Mouse (Mus musculus) spleen, postnatal 36 days (tissue): ENCODE data around the gene Spaar.

Experiments
- DNase-seq, 2 experiments: peaks; one replicate each; pipeline ENCODE4 v3.0.0; 2022; ENCODE audit warnings: low spot score in 2 of 2, mixed read lengths in 1 of 2

Gene Spaar

GRCm38 (mm10) chr4:43798936-43799335 is 69.1 kb downstream of the Spaar start:
- no peak for DNase-seq
